Mouse (Mus musculus) bone marrow, adult 2 months (tissue): ENCODE data around the gene Wfdc6a. TPM values are rescaled to one million over a fixed set of nuclear protein-coding genes. Genes with fewer than 3 reads are reported as not detected.

Experiments
- H3K27ac ChIP-seq: fragments of 200-500 bp; 2 replicates; pipeline ENCODE4 v1.5.1; 2012; ENCODE audit warnings: low read depth, mild to moderate bottlenecking, control low read depth, inconsistent platforms, low read length; ENCODE audit not compliant: control insufficient read depth, poor library complexity, insufficient read depth
- H3K4me1 ChIP-seq: fragments of 200-500 bp; 2 replicates; pipeline ENCODE4 v1.6.1; 2011; ENCODE audit warnings: low read length; ENCODE audit not compliant: control insufficient read depth, insufficient read depth
- H3K4me3 ChIP-seq: fragments of 200-500 bp; replicated peaks from 2 replicates; pipeline ENCODE3; 2011; ENCODE audit warnings: mild to moderate bottlenecking, low read depth, low read length, control low read depth; ENCODE audit not compliant: control insufficient read depth
- CTCF ChIP-seq: fragments of 200-500 bp; IDR thresholded peaks from 2 replicates; pipeline ENCODE4 v1.5.1; 2011; ENCODE audit warnings: low read length, control low read depth; ENCODE audit not compliant: control insufficient read depth, insufficient read depth
- POLR2A ChIP-seq: fragments of 200-500 bp; IDR thresholded peaks from 2 replicates; pipeline ENCODE4 v1.6.1; 2011; ENCODE audit warnings: low read depth, mild to moderate bottlenecking, control low read depth, low read length, borderline replicate concordance; ENCODE audit not compliant: control insufficient read depth
- WGBS: fragments of 180-500 bp; shearing (Covaris S2); methylation state at CpG from one replicate; pipeline ENCODE4 v1.1.7; 2018; 5-methylcytosine and 5-hydroxymethylcytosine counted together
- polyA plus RNA-seq: library from polyadenylated mRNA; stranded (reverse); fragments of >200 nt; gene quantifications from 2 replicates; pipeline ENCODE4 v1.2.4, GENCODE M21; 2011; ENCODE audit warnings: low replicate concordance; ENCODE audit not compliant: missing spikeins, insufficient read depth, insufficient read length

Wfdc6a gene
- polyA plus RNA-seq, 1 experiment: not detected

DNA sequence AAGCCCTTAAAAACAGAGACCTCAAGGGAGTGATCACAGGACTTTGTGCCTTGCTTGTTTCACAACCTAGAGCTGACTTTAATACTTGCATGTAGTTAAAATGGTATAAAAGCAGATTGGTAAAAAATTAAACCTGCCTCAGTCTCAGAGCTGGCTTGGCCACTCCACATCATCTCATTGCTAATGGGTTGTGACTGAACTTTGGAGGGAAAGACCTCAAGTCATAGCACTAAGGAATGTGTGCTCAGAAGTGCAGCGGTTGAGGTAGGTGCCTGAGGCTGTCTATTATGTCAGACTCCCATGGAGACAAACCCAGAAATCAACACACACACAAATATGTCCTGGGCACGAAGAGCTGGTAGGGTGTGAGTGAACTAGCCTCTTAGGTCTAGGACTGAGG is 41.5 kb downstream of the Wfdc6a start:
- Histone ChIP-seq H3K27ac (no peak overlapping the region), H3K4me3 (no peak overlapping the region), H3K4me1 (no peaks in the 10 kb centered on the region; the same call in 1 of the 2 replicates)
- WGBS: 63% methylated on average over 2 of the region's 2 CpGs
- TF ChIP-seq POLR2A (no peak), CTCF (no peak)

DNA sequence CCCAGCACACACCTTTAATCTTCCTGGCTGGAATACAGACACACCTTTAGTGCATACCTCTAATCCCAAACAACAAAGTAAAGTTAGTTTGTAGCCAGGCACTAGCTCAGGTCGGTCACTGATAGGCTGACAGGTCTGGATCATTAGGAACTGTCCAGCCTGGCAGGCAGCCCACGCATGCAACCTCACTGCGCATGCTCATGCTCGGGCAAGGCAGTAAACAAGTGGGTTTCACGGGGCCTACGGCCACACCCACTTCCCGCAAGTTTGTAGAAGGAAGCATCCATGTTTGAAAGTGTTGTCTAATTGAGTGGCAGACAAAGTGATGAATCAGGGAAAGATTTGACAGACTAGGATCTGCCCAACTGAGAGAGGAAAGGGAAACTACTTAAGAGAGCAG is 42.6 kb downstream of the Wfdc6a start:
- TF ChIP-seq CTCF: no peak
- no peak for TF ChIP-seq POLR2A
- 81% methylated on average over 7 of the region's 7 CpGs for WGBS
- no peak overlapping the region for H3K27ac ChIP-seq
- H3K4me3 ChIP-seq: no peak overlapping the region
- H3K4me1 ChIP-seq: no peaks in the 10 kb centered on the region; the same call in 1 of the 2 replicates

DNA sequence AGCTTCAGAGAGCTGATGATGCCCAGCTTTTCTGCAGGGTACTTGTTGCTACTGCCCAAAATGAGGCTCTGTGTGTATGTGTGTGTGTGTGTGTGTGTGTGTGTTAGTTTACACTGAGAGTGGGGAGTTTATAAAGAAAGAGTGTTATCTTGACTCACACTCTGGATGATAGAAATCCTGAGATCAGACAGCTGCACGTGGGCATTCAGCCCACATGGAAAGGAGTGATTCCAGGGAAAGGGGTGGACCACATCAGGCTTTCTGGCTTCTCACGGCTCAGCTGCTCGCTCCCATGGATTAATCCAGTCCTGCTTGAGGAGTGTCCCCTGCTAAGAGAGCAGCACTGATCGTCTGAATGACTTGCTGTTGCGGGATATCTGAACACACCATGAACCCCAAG is 43.1 kb downstream of the Wfdc6a start:
- 83% methylated on average over 5 of the region's 5 CpGs for WGBS
- H3K27ac ChIP-seq: no peak overlapping the region
- TF ChIP-seq CTCF: no peak
- no peak for TF ChIP-seq POLR2A
- H3K4me1 ChIP-seq: no peaks in the 10 kb centered on the region; the same call in 1 of the 2 replicates
- no peak overlapping the region for H3K4me3 ChIP-seq

- WGBS: 42% methylated on average over 8 of the region's 8 CpGs
- Histone ChIP-seq H3K4me3 (no peak overlapping the region), H3K27ac (no peak overlapping the region), H3K4me1 (no peaks in the 10 kb centered on the region; the same call in 1 of the 2 replicates)
- TF ChIP-seq POLR2A (no peak), CTCF (no peak)
Measured at GRCm38 (mm10) chr2:164540652-164541427, 44.4 kb downstream of the Wfdc6a start.

DNA sequence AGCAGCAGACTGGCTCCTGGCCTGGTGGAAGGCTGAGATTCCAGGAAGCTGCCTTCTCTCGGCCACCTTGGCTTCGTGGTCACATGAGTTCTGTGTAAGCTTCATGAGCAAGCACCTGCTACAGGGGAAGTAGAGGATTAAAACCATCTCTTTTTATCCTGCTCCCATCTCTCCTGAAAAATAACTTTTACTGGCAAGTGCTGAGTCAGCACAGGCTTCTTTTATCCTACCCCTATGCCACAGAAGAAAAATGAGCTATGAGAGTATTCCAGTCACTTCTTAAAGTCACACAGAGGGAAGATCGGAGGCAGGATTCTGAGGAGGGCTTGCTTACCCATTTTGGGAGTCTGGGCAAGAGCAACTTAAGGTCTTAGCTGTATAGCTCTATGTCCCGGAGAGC is 48.2 kb downstream of the Wfdc6a start:
- H3K4me1 ChIP-seq: no peaks in the 10 kb centered on the region
- no peak overlapping the region for H3K4me3 ChIP-seq
- TF ChIP-seq CTCF (no peak), POLR2A (no peak)
- no peak overlapping the region for H3K27ac ChIP-seq
- 62% methylated on average over 4 of the region's 4 CpGs for WGBS

DNA sequence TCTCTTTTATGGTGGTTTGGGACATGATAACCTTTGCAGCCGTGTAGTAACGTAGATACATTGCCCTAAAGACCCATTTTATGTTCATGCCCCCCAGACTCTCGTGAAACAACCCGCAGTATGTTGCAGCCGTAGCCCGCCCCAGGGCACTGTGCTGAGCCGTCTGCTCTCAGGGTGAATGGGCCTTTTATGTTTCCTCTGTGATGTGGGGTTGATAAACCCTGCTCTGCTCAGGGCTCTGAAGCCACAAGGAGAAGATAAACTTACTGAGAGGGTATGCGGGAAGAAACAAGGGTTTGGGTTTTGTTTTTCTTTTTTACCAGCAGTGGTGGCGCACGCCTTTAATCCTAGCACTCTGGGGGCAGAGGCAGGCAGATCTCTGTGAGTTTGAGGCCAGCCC is 50.9 kb downstream of the Wfdc6a start:
- Histone ChIP-seq H3K4me3 (no peak overlapping the region), H3K27ac (no peak overlapping the region), H3K4me1 (no peaks in the 10 kb centered on the region; the same call in 1 of the 2 replicates)
- 60% methylated on average over 10 of the region's 10 CpGs for WGBS
- no peak for TF ChIP-seq CTCF
- no peak for TF ChIP-seq POLR2A

- 5% methylated on average over 3 of the region's 3 CpGs for WGBS
- Histone ChIP-seq H3K27ac (no peak overlapping the region), H3K4me1 (peaks cover 4% of the 10 kb centered on the region; the same call in 1 of the 2 replicates), H3K4me3 (no peak overlapping the region)
- TF ChIP-seq POLR2A (no peak), CTCF (peak; percentile 79)
Measured at GRCm38 (mm10) chr2:164531169-164531568, 54.1 kb downstream of the Wfdc6a start.

Other genes starting within 250 kb of the Wfdc6a start
- 48.8 and 108 TPM in 2 replicates for gene Slpi, start 196.4 kb downstream of the Wfdc6a start, polyA plus RNA-seq
- not detected in 2 replicates for gene Rbpjl, start 182.3 kb downstream of the Wfdc6a start, polyA plus RNA-seq
- gene Matn4, start 180.3 kb downstream of the Wfdc6a start, polyA plus RNA-seq: 0.86 and 1.2 TPM in 2 replicates
- gene Sdc4, start 141.6 kb downstream of the Wfdc6a start, polyA plus RNA-seq: 12.6 and 22.1 TPM in 2 replicates
- 10.1 and 26.7 TPM in 2 replicates for gene Sys1, start 128.5 kb downstream of the Wfdc6a start, polyA plus RNA-seq
- not detected in 2 replicates for gene Gm20458, start 124.5 kb downstream of the Wfdc6a start, polyA plus RNA-seq
- not detected in 2 replicates for gene Trp53tg5, start 111.7 kb downstream of the Wfdc6a start, polyA plus RNA-seq
- 7.5 and 8.1 TPM in 2 replicates for gene Dbndd2, start 99.3 kb downstream of the Wfdc6a start, polyA plus RNA-seq
- 27.8 and 39.1 TPM in 2 replicates for gene Pigt, start 87.9 kb downstream of the Wfdc6a start, polyA plus RNA-seq
- gene Wfdc2, start 23.0 kb downstream of the Wfdc6a start, polyA plus RNA-seq: 2.8 TPM in 1 of 2 replicates, not detected in the other
- gene Spint3, start 12.0 kb downstream of the Wfdc6a start, polyA plus RNA-seq: not detected in 2 replicates
- gene Eppin, start 8.1 kb upstream of the Wfdc6a start, polyA plus RNA-seq: not detected in 2 replicates
- gene Wfdc6b, start 28.1 kb upstream of the Wfdc6a start, polyA plus RNA-seq: not detected in 2 replicates
- not detected in 2 replicates for gene Wfdc8, start 28.2 kb upstream of the Wfdc6a start, polyA plus RNA-seq
- not detected in 2 replicates for gene Wfdc16, start 53.3 kb upstream of the Wfdc6a start, polyA plus RNA-seq
- gene Wfdc10, start 70.6 kb upstream of the Wfdc6a start, polyA plus RNA-seq: not detected in 2 replicates
- gene Wfdc9, start 71.1 kb upstream of the Wfdc6a start, polyA plus RNA-seq: not detected in 2 replicates
- not detected in 2 replicates for gene Wfdc11, start 88.6 kb upstream of the Wfdc6a start, polyA plus RNA-seq
- not detected in 2 replicates for gene Wfdc13, start 99.7 kb upstream of the Wfdc6a start, polyA plus RNA-seq
- not detected in 2 replicates for gene Spint4, start 113.1 kb upstream of the Wfdc6a start, polyA plus RNA-seq
- gene Spint5, start 129.9 kb upstream of the Wfdc6a start, polyA plus RNA-seq: not detected in 2 replicates
- gene Wfdc3, start 160.5 kb upstream of the Wfdc6a start, polyA plus RNA-seq: 2.1 and 2.2 TPM in 2 replicates
- gene Dnttip1, start 160.5 kb upstream of the Wfdc6a start, polyA plus RNA-seq: 35.3 and 47.6 TPM in 2 replicates
- gene Ube2c, start 184.5 kb upstream of the Wfdc6a start, polyA plus RNA-seq: 261 and 459 TPM in 2 replicates
- 9.6 and 12.2 TPM in 2 replicates for gene Tnnc2, start 194.5 kb upstream of the Wfdc6a start, polyA plus RNA-seq
- 2.3 and 5.8 TPM in 2 replicates for gene Snx21, start 200.4 kb upstream of the Wfdc6a start, polyA plus RNA-seq
- gene Acot8, start 219.4 kb upstream of the Wfdc6a start, polyA plus RNA-seq: 16.5 and 36.5 TPM in 2 replicates
- 3.4 and 4.4 TPM in 2 replicates for gene Zswim3, start 219.7 kb upstream of the Wfdc6a start, polyA plus RNA-seq
- gene Zswim1, start 237.2 kb upstream of the Wfdc6a start, polyA plus RNA-seq: 2.1 and 3.7 TPM in 2 replicates
- not detected in 2 replicates for gene Spata25, start 243.1 kb upstream of the Wfdc6a start, polyA plus RNA-seq
- gene Ctsa, start 247.4 kb upstream of the Wfdc6a start, polyA plus RNA-seq: 61.0 and 109 TPM in 2 replicates
- gene Neurl2, start 248.0 kb upstream of the Wfdc6a start, polyA plus RNA-seq: 0.97 TPM in 1 of 2 replicates, not detected in the other